Mouse (Mus musculus): Measurements from ENCODE around the gene Cpne8.

- TF ChIP-seq FLI1 (IDR thresholded peaks at IDR 0.05; ENCODE audit: low read length): no peak
- TF ChIP-seq GATA1 (IDR thresholded peaks at IDR 0.05; ENCODE audit: borderline replicate concordance, low read length): no peak
Measured at GRCm38 (mm10) chr15:90446076-90446475, 233.2 kb downstream of the Cpne8 start.
